Mouse (Mus musculus) hindbrain, embryonic 14.5 days (tissue): Measurements from ENCODE around the gene Hdac4. TPM values are rescaled to one million over a fixed set of nuclear protein-coding genes. Genes with fewer than 3 reads are reported as not detected.
A peak's percentile ranks its signal among the peaks of the same experiment; 100 is the strongest.

ENCODE experiments used
- ATAC-seq: fragments of 200-750 bp; cut with Nextera tagmentation; 2 replicates; pipeline ENCODE4 v1.8.0; 2017; ENCODE audit warnings: moderate number of reproducible peaks, mild to moderate bottlenecking, moderate TSS enrichment, moderate library complexity; ENCODE audit not compliant: low FRiP score
- DNase-seq: peaks from one replicate; pipeline ENCODE4 v3.0.0-alpha.2; 2015; ENCODE audit warnings: low spot score
- H3K27ac ChIP-seq: fragments of 300-500 bp; sonication (generic); 2 replicates; pipeline ENCODE4 v1.5.1; 2014; ENCODE audit warnings: mild to moderate bottlenecking, moderate library complexity
- H3K27me3 ChIP-seq: fragments of 300-500 bp; sonication (generic); 2 replicates; pipeline ENCODE4 v1.6.1; 2014; ENCODE audit warnings: mild to moderate bottlenecking, low read length, mixed read lengths; ENCODE audit not compliant: control insufficient read depth, insufficient read depth
- H3K36me3 ChIP-seq: fragments of 300-500 bp; sonication (generic); replicated peaks from 2 replicates; pipeline ENCODE4 v1.6.1; 2014; ENCODE audit not compliant: control insufficient read depth, insufficient read depth
- H3K4me1 ChIP-seq: fragments of 300-500 bp; sonication (generic); replicated peaks from 2 replicates; pipeline ENCODE4 v1.6.1; 2014; ENCODE audit warnings: antibody characterized with exemption, low read length, mixed read lengths; ENCODE audit not compliant: control insufficient read depth, insufficient read depth
- H3K4me2 ChIP-seq: fragments of 300-500 bp; sonication (generic); replicated peaks from 2 replicates; pipeline ENCODE4 v1.6.1; 2014; ENCODE audit warnings: mild to moderate bottlenecking, moderate library complexity
- H3K4me3 ChIP-seq: fragments of 300-500 bp; sonication (generic); replicated peaks from 2 replicates; pipeline ENCODE4 v1.5.1; 2014; ENCODE audit warnings: mild to moderate bottlenecking, low read length
- H3K9ac ChIP-seq: fragments of 300-500 bp; sonication (generic); 2 replicates; pipeline ENCODE4 v1.6.1; 2014
- H3K9me3 ChIP-seq: fragments of 300-500 bp; sonication (generic); 2 replicates; pipeline ENCODE4 v1.6.1; 2016; ENCODE audit warnings: low read length; ENCODE audit not compliant: control insufficient read depth
- WGBS: fragments of 180-500 bp; shearing (Covaris S2); extraction: QIAGEN DNeasy Blood & Tissue Kit; methylation state at CpG from one replicate; pipeline ENCODE4 v1.1.7; 2014; 5-methylcytosine and 5-hydroxymethylcytosine counted together
- polyA plus RNA-seq: library from polyadenylated mRNA; unstranded; fragments of >200 nt; fragmentation: Nextera tagmentation; extraction: Ambion mirVana; gene quantifications from 2 replicates; pipeline ENCODE4 v1.2.1, GENCODE M21; 2014

The Hdac4 gene
- polyA plus RNA-seq, 1 experiment from 2014 or later: 27.5 TPM

- WGBS: 100% methylated on average over 2 of the region's 2 CpGs
- Histone ChIP-seq H3K36me3 (no peaks in the 10 kb centered on the region), H3K9ac (no peak overlapping the region), H3K27ac (no peak overlapping the region), H3K4me1 (peaks cover 9% of the 10 kb centered on the region), H3K4me3 (no peak overlapping the region), H3K9me3 (no peaks in the 10 kb centered on the region), H3K27me3 (no peaks in the 10 kb centered on the region), H3K4me2 (no peak overlapping the region)
- no peak for ATAC-seq
- no peak for DNase-seq
Observed at GRCm38 (mm10) chr1:92084738-92085137, 110.8 kb downstream of the Hdac4 start.

- Histone ChIP-seq H3K9me3 (no peaks in the 10 kb centered on the region), H3K4me3 (no peak overlapping the region), H3K4me1 (peaks cover 9% of the 10 kb centered on the region), H3K27me3 (no peaks in the 10 kb centered on the region), H3K4me2 (no peak overlapping the region), H3K27ac (no peak overlapping the region), H3K9ac (no peak overlapping the region), H3K36me3 (no peaks in the 10 kb centered on the region)
- WGBS: 75% methylated on average over 3 of the region's 3 CpGs
- no peak for ATAC-seq
- no peak for DNase-seq
Observed at GRCm38 (mm10) chr1:92084004-92084403, 111.5 kb downstream of the Hdac4 start.

- H3K27ac ChIP-seq: no peak overlapping the region
- no peaks in the 10 kb centered on the region for H3K36me3 ChIP-seq
- no peak overlapping the region for H3K9ac ChIP-seq
- DNase-seq (no peak), ATAC-seq (no peak)
- 83% methylated on average over 6 of the region's 6 CpGs for WGBS
- no peaks in the 10 kb centered on the region for H3K27me3 ChIP-seq
- H3K4me1 ChIP-seq: peaks cover 9% of the 10 kb centered on the region
- no peaks in the 10 kb centered on the region for H3K9me3 ChIP-seq
- no peak overlapping the region for H3K4me2 ChIP-seq
- no peak overlapping the region for H3K4me3 ChIP-seq
Observed at GRCm38 (mm10) chr1:92082837-92083541, 112.5 kb downstream of the Hdac4 start.

- no peaks in the 10 kb centered on the region for H3K27me3 ChIP-seq
- H3K9me3 ChIP-seq: no peaks in the 10 kb centered on the region
- 94% methylated on average over 10 of the region's 10 CpGs for WGBS
- DNase-seq (no peak), ATAC-seq (no peak)
- H3K27ac ChIP-seq: no peak overlapping the region
- no peak overlapping the region for H3K9ac ChIP-seq
- peaks cover 9% of the 10 kb centered on the region for H3K4me1 ChIP-seq
- H3K4me3 ChIP-seq: no peak overlapping the region
- H3K36me3 ChIP-seq: no peaks in the 10 kb centered on the region
- no peak overlapping the region for H3K4me2 ChIP-seq
Observed at GRCm38 (mm10) chr1:92082156-92082836, 113.2 kb downstream of the Hdac4 start.

GRCm38 (mm10) chr1:92079982-92080537, 115.4 kb downstream of the Hdac4 start:
- Histone ChIP-seq H3K9ac (no peak overlapping the region), H3K9me3 (no peaks in the 10 kb centered on the region), H3K4me1 (no peaks in the 10 kb centered on the region; the same call in 1 of the 2 replicates), H3K36me3 (no peaks in the 10 kb centered on the region), H3K27ac (no peak overlapping the region), H3K27me3 (no peaks in the 10 kb centered on the region), H3K4me2 (no peak overlapping the region), H3K4me3 (no peak overlapping the region)
- 94% methylated on average over 11 of the region's 11 CpGs for WGBS
- DNase-seq (no peak), ATAC-seq (no peak)

- Histone ChIP-seq H3K36me3 (no peaks in the 10 kb centered on the region), H3K4me1 (peaks cover 2% of the 10 kb centered on the region; the same call in 1 of the 2 replicates), H3K27ac (no peak overlapping the region), H3K9ac (no peak overlapping the region), H3K27me3 (no peaks in the 10 kb centered on the region), H3K4me2 (no peak overlapping the region), H3K9me3 (no peaks in the 10 kb centered on the region), H3K4me3 (no peak overlapping the region)
- DNase-seq (no peak), ATAC-seq (no peak)
- 84% methylated on average over 6 of the region's 6 CpGs for WGBS
Observed at GRCm38 (mm10) chr1:92075312-92075711, 120.2 kb downstream of the Hdac4 start.

- no peaks in the 10 kb centered on the region for H3K9me3 ChIP-seq
- H3K4me2 ChIP-seq: no peak overlapping the region
- DNase-seq (no peak), ATAC-seq (no peak)
- no peak overlapping the region for H3K27ac ChIP-seq
- H3K4me1 ChIP-seq: peaks cover 6% of the 10 kb centered on the region
- H3K27me3 ChIP-seq: no peaks in the 10 kb centered on the region
- H3K4me3 ChIP-seq: no peak overlapping the region
- H3K9ac ChIP-seq: no peak overlapping the region
- WGBS: 99% methylated on average over 3 of the region's 3 CpGs
- no peaks in the 10 kb centered on the region for H3K36me3 ChIP-seq
Observed at GRCm38 (mm10) chr1:92074655-92075054, 120.8 kb downstream of the Hdac4 start.

GRCm38 (mm10) chr1:92069932-92070677, 125.4 kb downstream of the Hdac4 start:
- Histone ChIP-seq H3K9me3 (no peaks in the 10 kb centered on the region), H3K4me2 (no peak overlapping the region), H3K36me3 (no peaks in the 10 kb centered on the region), H3K4me1 (peaks cover 6% of the 10 kb centered on the region), H3K9ac (no peak overlapping the region), H3K27me3 (no peaks in the 10 kb centered on the region), H3K4me3 (no peak overlapping the region), H3K27ac (peak overlapping the region; percentile 50; the same call in 1 of the 2 replicates)
- 19% methylated on average over 2 of the region's 2 CpGs for whole genome bisulfite sequencing
- DNase-seq: no peak
- ATAC-seq: peak; percentile 34; the same call in 1 of the 2 replicates

- H3K9ac ChIP-seq: no peak overlapping the region
- H3K27ac ChIP-seq: no peak overlapping the region
Observed at GRCm38 (mm10) chr1:92069464-92069863, 126.0 kb downstream of the Hdac4 start.

More at GRCm38 (mm10) chr1:92069464-92069863, 126.0 kb downstream of the Hdac4 start:
- 88% methylated on average over 7 of the region's 7 CpGs for WGBS
- H3K4me3 ChIP-seq: no peak overlapping the region
- peaks cover 6% of the 10 kb centered on the region for H3K4me1 ChIP-seq
- ATAC-seq (no peak), DNase-seq (no peak)
- H3K4me2 ChIP-seq: no peak overlapping the region
- H3K9me3 ChIP-seq: no peaks in the 10 kb centered on the region
- H3K36me3 ChIP-seq: no peaks in the 10 kb centered on the region
- no peaks in the 10 kb centered on the region for H3K27me3 ChIP-seq
